Mouse (Mus musculus) liver, postnatal 0 days (tissue): ENCODE measurements around the gene BC052040. TPM values are rescaled to one million over a fixed set of nuclear protein-coding genes. Genes with fewer than 3 reads are reported as not detected.

Source experiments
- ATAC-seq: fragments of 200-750 bp; cut with Nextera tagmentation; 2 replicates; pipeline ENCODE4 v1.8.0; 2017; ENCODE audit warnings: mild to moderate bottlenecking, moderate library complexity
- DNase-seq: peaks from one replicate; pipeline ENCODE4 v3.0.0-alpha.2; 2016
- H3K27ac ChIP-seq: fragments of 300-500 bp; sonication (generic); 2 replicates; pipeline ENCODE4 v1.5.1; 2014; ENCODE audit warnings: antibody characterized with exemption, moderate library complexity, mild to moderate bottlenecking, low read depth
- H3K27me3 ChIP-seq: fragments of 300-500 bp; sonication (generic); 2 replicates; pipeline ENCODE4 v1.6.1; 2014; ENCODE audit warnings: low read length, control low read depth, mixed read lengths; ENCODE audit not compliant: insufficient read depth
- H3K36me3 ChIP-seq: fragments of 300-500 bp; sonication (generic); replicated peaks from 2 replicates; pipeline ENCODE4 v1.6.1; 2014; ENCODE audit warnings: mild to moderate bottlenecking, control low read depth, low read length, moderate library complexity, mixed read lengths; ENCODE audit not compliant: insufficient read depth
- H3K4me1 ChIP-seq: fragments of 300-500 bp; sonication (generic); 2 replicates; pipeline ENCODE4 v1.6.1; 2014; ENCODE audit warnings: antibody characterized with exemption, mild to moderate bottlenecking, control low read depth; ENCODE audit not compliant: insufficient read depth
- H3K4me2 ChIP-seq: fragments of 300-500 bp; sonication (generic); 2 replicates; pipeline ENCODE4 v1.6.1; 2014; ENCODE audit warnings: low read depth, mild to moderate bottlenecking, low read length, moderate library complexity, mixed read lengths
- H3K4me3 ChIP-seq: fragments of 300-500 bp; sonication (generic); 2 replicates; pipeline ENCODE4 v1.5.1; 2014; ENCODE audit warnings: low read depth, low read length
- H3K9ac ChIP-seq: fragments of 300-500 bp; sonication (generic); replicated peaks from 2 replicates; pipeline ENCODE4 v1.6.1; 2014; ENCODE audit warnings: mild to moderate bottlenecking, moderate library complexity
- H3K9me3 ChIP-seq: fragments of 300-500 bp; sonication (generic); 2 replicates; pipeline ENCODE4 v1.6.1; 2016; ENCODE audit warnings: mild to moderate bottlenecking, control low read depth, low read length, mixed read lengths
- CTCF ChIP-seq: sonication (generic); IDR thresholded peaks from 2 replicates; pipeline ENCODE4 v1.5.1; 2016; ENCODE audit warnings: antibody characterized with exemption, low read depth
- EP300 ChIP-seq: IDR thresholded peaks from 2 replicates; pipeline ENCODE4 v1.6.1; 2016; ENCODE audit warnings: antibody characterized with exemption, low read depth, mild to moderate bottlenecking
- WGBS: fragments of 180-500 bp; shearing (Covaris S2); extraction: QIAGEN DNeasy Blood & Tissue Kit; methylation state at CpG from one replicate; pipeline ENCODE4 v1.1.7; 2014; ENCODE audit not compliant: insufficient replicate concordance; 5-methylcytosine and 5-hydroxymethylcytosine counted together
- polyA plus RNA-seq: library from polyadenylated mRNA; unstranded; fragments of >200 nt; fragmentation: Nextera tagmentation; extraction: Ambion mirVana; gene quantifications from 2 replicates; pipeline ENCODE4 v1.2.1, GENCODE M21; 2015

BC052040 gene
- polyA plus RNA-seq = 4.1 and 4.4 TPM in 2 replicates

GRCm38 (mm10) chr2:115581241-115581988, at the start of gene BC052040:
TSS of gene BC052040 (plus strand) at chr2:115581716.
- Histone ChIP-seq H3K4me1 (peaks cover 12% of the 10 kb centered on the region), H3K9ac (peak within 1 kb of the TSS; percentile 75)

DNA sequence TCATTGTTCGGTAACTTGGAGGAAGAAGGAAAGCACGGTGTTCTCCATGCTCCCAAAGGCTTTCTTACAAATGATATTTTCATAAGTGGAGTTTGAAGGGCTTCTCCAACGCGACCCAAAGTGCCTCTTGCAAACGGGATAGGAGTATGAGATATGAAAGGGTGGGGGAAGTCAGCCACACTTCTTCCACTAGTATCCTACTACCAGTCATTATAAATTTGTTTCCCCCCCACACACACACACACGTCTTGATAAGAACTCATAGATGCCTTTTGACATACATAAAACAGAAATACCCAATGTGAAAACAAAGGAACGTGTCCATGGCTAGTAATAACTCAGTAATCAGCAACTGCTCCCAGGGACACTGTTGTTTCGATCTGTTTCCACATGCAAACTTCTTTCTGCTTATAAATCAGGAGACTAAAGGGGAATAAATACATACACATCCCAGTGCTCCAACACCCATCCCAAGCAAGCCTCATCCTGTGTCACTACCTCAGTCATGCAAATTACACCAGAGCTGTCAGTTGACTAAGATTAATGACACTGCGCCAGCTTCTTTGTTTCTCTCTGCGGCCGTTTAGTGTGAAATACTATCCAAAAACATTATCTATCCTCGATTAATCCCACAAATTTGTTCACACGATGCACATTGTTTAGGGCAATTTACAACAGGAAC, 43.4 kb upstream of the BC052040 start:
- H3K9ac ChIP-seq = no peak overlapping the region
- H3K4me3 ChIP-seq = no peak overlapping the region
- no peak overlapping the region for H3K4me2 ChIP-seq
- H3K27ac ChIP-seq = no peak overlapping the region
- no peak for ATAC-seq
- H3K27me3 ChIP-seq = no peaks in the 10 kb centered on the region
- TF ChIP-seq EP300 = no peak
- no peak for TF ChIP-seq CTCF
- H3K9me3 ChIP-seq = no peaks in the 10 kb centered on the region
- no peaks in the 10 kb centered on the region for H3K4me1 ChIP-seq
- no peak for DNase-seq
- WGBS = 67% methylated on average over 13 of the region's 13 CpGs
- no peaks in the 10 kb centered on the region for H3K36me3 ChIP-seq

More at GRCm38 (mm10) chr2:115581241-115581988, at the start of gene BC052040:
- H3K4me3 ChIP-seq = peak within 1 kb of the TSS; percentile 80
- peak within 1 kb of the TSS; percentile 74 for H3K27ac ChIP-seq
- ATAC-seq = peak; percentile 100
- under 1% methylated on average over 41 of the region's 41 CpGs for WGBS
- H3K36me3 ChIP-seq = no peaks in the 10 kb centered on the region
- DNase-seq = peak; percentile 91
- no peaks in the 10 kb centered on the region for H3K9me3 ChIP-seq
- peak within 1 kb of the TSS; percentile 80 for H3K4me2 ChIP-seq
- TF ChIP-seq CTCF = peak; percentile 25
- 0 out of 2 replicates have a peak, but pooled peaks have one; percentile 25 for TF ChIP-seq EP300
- no peaks in the 10 kb centered on the region for H3K27me3 ChIP-seq

DNA sequence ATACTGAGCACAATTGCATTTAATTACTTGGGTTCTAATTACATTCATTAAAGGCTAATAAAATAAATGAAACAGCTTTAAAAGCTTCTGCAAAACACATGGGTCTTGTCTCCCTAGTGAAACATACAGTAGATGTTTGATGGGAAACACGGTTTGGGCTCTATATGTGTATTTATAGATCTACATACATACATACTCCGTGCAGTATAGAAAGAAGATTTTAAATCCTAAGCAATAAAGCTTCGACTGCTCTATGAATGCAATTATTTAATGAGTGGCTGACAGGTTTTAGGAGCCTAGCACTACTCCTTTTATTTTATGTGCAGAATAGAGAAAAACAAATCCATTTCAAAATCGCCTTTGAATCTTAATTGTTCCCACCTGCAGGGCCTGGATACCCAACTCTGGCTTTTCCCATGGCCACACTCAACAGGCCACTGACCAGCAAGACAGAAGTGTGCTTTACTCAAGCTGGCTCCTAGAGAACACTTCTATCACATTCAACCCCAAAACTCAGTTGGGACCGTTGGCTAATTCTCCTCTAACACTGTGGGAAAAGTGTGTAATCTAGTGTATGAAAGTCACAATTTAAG, 42.7 kb upstream of the BC052040 start:
- Histone ChIP-seq H3K9me3 (no peaks in the 10 kb centered on the region), H3K27me3 (no peaks in the 10 kb centered on the region), H3K4me2 (no peak overlapping the region), H3K4me3 (no peak overlapping the region), H3K36me3 (no peaks in the 10 kb centered on the region), H3K9ac (no peak overlapping the region), H3K27ac (no peak overlapping the region), H3K4me1 (no peaks in the 10 kb centered on the region)
- no peak for TF ChIP-seq CTCF
- ATAC-seq (no peak), DNase-seq (no peak)
- WGBS = 73% methylated on average over 5 of the region's 5 CpGs

GRCm38 (mm10) chr2:115539731-115540130, 41.8 kb upstream of the BC052040 start:
- Histone ChIP-seq H3K27me3 (no peaks in the 10 kb centered on the region), H3K4me2 (no peak overlapping the region), H3K9me3 (no peaks in the 10 kb centered on the region), H3K4me3 (no peak overlapping the region), H3K9ac (no peak overlapping the region), H3K27ac (no peak overlapping the region), H3K4me1 (no peaks in the 10 kb centered on the region), H3K36me3 (no peaks in the 10 kb centered on the region)
- ATAC-seq = no peak
- TF ChIP-seq CTCF = no peak
- TF ChIP-seq EP300 = no peak
- 77% methylated on average over 5 of the region's 5 CpGs for WGBS
- no peak for DNase-seq

DNA sequence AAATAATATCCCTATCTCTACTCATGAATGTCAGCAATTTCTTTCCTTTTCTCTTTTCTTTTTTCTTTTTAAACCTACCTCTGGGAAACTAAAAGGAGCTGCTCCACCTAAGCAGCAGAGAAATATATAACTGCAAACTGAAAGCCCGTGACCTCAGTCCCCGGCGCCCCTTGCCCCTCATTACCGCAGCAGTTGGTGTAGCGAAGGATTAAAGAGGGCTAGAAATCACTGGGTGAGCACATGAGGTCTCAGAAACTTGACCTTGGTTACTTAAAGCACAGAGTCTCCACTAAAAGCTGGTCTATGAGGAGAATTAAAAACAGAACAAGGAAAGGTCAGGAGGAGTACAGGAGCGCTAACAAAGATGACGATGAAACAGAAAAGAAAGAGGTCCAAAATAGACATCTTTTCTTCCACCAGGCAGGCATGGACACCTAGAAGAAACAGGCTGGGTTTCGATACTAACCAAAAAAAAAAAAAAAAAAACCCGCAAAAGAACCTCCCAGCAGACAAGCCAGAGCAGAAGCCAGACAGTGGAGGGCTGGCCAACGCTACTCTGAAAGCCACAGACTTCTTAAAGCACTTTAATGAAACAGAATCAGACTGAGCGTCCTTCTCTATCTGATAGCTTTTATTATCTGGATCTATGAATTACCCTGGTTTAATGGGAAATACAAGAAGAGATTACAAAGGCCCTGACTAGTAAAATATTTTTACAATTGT, 39.0 kb upstream of the BC052040 start:
- TF ChIP-seq EP300 (no peak), CTCF (no peak)
- ATAC-seq = no peak
- H3K27ac ChIP-seq = no peak overlapping the region

DNA sequence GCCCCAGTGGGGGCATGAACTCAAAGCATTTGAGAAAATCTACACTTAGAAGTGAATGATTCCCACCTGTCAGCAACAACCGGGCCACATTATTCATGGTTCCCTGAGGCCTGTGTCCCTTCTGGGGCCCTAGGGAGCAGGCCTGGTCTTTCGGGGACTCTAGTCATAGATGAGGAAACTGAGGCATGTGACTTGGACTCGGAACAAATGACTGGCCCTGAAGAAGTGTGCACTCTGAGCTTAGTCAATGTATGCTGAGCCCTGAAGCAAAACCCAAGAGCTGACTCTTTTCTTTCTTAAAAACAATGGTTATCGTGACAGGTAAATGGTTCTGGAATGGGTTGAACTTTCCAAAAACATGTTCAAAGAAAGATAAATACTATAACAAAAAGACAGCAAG, 38.3 kb upstream of the BC052040 start:
- Histone ChIP-seq H3K4me1 (no peaks in the 10 kb centered on the region), H3K36me3 (no peaks in the 10 kb centered on the region), H3K4me3 (no peak overlapping the region), H3K27me3 (no peaks in the 10 kb centered on the region), H3K27ac (no peak overlapping the region), H3K4me2 (no peak overlapping the region), H3K9ac (no peak overlapping the region), H3K9me3 (no peaks in the 10 kb centered on the region)
- WGBS = 76% methylated on average over 4 of the region's 4 CpGs
- no peak for TF ChIP-seq CTCF
- TF ChIP-seq EP300 = no peak
- ATAC-seq (no peak), DNase-seq (no peak)

More for the DNA sequence above, 39.0 kb upstream of the BC052040 start:
- Histone ChIP-seq H3K36me3 (no peaks in the 10 kb centered on the region), H3K4me1 (no peaks in the 10 kb centered on the region), H3K4me2 (no peak overlapping the region), H3K4me3 (no peak overlapping the region), H3K9me3 (no peaks in the 10 kb centered on the region), H3K27me3 (no peaks in the 10 kb centered on the region), H3K9ac (no peak overlapping the region)
- WGBS = 77% methylated on average over 11 of the region's 11 CpGs
- no peak for DNase-seq
